Mouse (Mus musculus): ENCODE measurements at regions not wholly inside any gene's neighbourhood (a gene's known extent, or its start where the extent isn't known, plus 50 kb on each side); places are given as distances from the start of the nearest gene placed in this dataset.

DNA sequence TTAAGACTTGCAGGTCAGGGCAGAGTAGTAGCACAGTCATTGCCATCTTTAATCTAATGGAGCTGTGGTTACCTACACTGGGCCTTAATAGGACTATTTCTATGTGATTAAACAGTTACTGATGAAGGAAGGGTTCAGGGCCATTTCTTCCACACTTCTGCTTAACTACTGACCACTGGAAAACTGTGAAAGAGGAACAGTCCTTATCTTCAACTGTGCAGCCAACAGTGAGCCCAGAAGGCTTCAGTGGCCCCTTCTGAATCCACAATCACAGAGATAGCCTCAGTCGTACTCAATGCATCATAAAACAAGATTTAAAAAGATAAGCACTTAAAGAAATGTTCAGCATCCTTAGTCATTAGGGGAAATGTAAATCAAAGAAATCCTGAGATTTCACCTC lies 315.6 kb downstream of the Pih1d3 start:
- peak; percentile 74 for DNase-seq (ENCODE audit: low read depth)
